Mouse (Mus musculus): Measurements from ENCODE around the gene Sema4b. TPM values are rescaled to one million over a fixed set of nuclear protein-coding genes. Genes with fewer than 3 reads are reported as not detected.

The Sema4b gene
- total and polyA plus RNA-seq, 3 experiments: 1.5 to 9.4 (median 6.7) TPM

- Histone ChIP-seq H3K27ac (ENCODE audit: insufficient read depth, low read depth) (peak overlapping the region; percentile 81), H3K4me2 (ENCODE audit: insufficient read depth, low read depth, poor library complexity, severe bottlenecking) (peak overlapping the region; percentile 60), H3K27me3 (replicated peaks) (no peaks in the 10 kb centered on the region), H3K9ac (ENCODE audit: insufficient read depth, low read depth) (peak overlapping the region; percentile 49), H3K4me1 (ENCODE audit: control insufficient read depth in 1 of 2, insufficient read depth in 2 of 2) (peaks cover 23 to 52% of the 10 kb centered on the region in 2 experiments), H3K4me3 (replicated peaks in 1 of 3; ENCODE audit: low read depth in 2 of 3, low read length in 2 of 3, poor library complexity in 1 of 3) (peak overlapping the region in 2 of 3 experiments; percentile 10 to 27), H3K9me3 (replicated peaks; ENCODE audit: low read length) (no peaks in the 10 kb centered on the region), H3K36me3 (replicated peaks in 1 of 2; ENCODE audit: control insufficient read depth in 1 of 2, insufficient read depth in 1 of 2, low read length in 1 of 2) (no peaks in the 10 kb centered on the region), H3K79me2 (replicated peaks; ENCODE audit: control insufficient read depth, extremely low read depth, insufficient read depth, poor library complexity, severe bottlenecking) (no peaks in the 10 kb centered on the region)
- in situ Hi-C loops (cut with MboI; ENCODE audit: low pct_ligation_motif_present, low pct_unique_long_range_greater_than_20kb, low sequenced_read_pairs): loop anchor here (5.0 to 25.0 kb wide), 3 partner anchors 69 to 444 kb away; partner anchors contain the start of gene Man2a2
- dilution Hi-C loops (cut with MboI; ENCODE audit: extremely low pct_ligation_motif_present, extremely low pct_unique_long_range_greater_than_20kb, low sequenced_read_pairs): no loop called here
- peak; percentile 97 for DNase-seq (ENCODE audit: extremely low read depth)
- TF ChIP-seq E2F4 (IDR thresholded peaks at IDR 0.05; ENCODE audit: insufficient replicate concordance, low read depth, low read length) (0 out of 2 replicates have a peak, but pooled peaks have one; percentile 19), MAX (IDR thresholded peaks at IDR 0.05; ENCODE audit: low read length) (peak; percentile 64; the same call in 1 of the 2 replicates), GABPA (IDR thresholded peaks at IDR 0.05; ENCODE audit: insufficient replicate concordance, low read depth, low read length) (no peak), IRF4 (IDR thresholded peaks at IDR 0.05; ENCODE audit: low read depth, low read length) (peak; percentile 82; the same call in 1 of the 2 replicates), NELFE (IDR thresholded peaks at IDR 0.05; ENCODE audit: low read depth, low read length) (peak; percentile 39; the same call in 1 of the 2 replicates), ZNF384 (IDR thresholded peaks at IDR 0.05; ENCODE audit: low read depth, low read length) (0 out of 2 replicates have a peak, but pooled peaks have one; percentile 36), ETS1 (conservative IDR thresholded peaks at IDR 0.05; ENCODE audit: low read depth, low read length) (peak; percentile 98), ZKSCAN1 (IDR thresholded peaks at IDR 0.05; ENCODE audit: borderline replicate concordance, low read depth, low read length) (no peak), RAD21 (IDR thresholded peaks at IDR 0.05; ENCODE audit: low read depth, low read length) (peak; percentile 18), MEF2A (IDR thresholded peaks at IDR 0.05; ENCODE audit: borderline replicate concordance, low read depth, low read length) (no peak; the same call in none of the 2 replicates), SIN3A (IDR thresholded peaks at IDR 0.05; ENCODE audit: low read length) (peak; percentile 96), TCF12 (IDR thresholded peaks at IDR 0.05; ENCODE audit: low read depth, low read length) (peak; percentile 98), MYC (IDR thresholded peaks at IDR 0.05; ENCODE audit: low read depth, low read length) (0 out of 2 replicates have a peak, but pooled peaks have one; percentile 70), SMC3 (IDR thresholded peaks at IDR 0.05; ENCODE audit: low read depth, low read length) (peak; percentile 40), CHD2 (IDR thresholded peaks at IDR 0.05; ENCODE audit: low read length) (no peak; the same call in none of the 2 replicates), KAT2A (IDR thresholded peaks at IDR 0.05; ENCODE audit: insufficient replicate concordance, low read length) (no peak), RCOR1 (conservative IDR thresholded peaks at IDR 0.05; ENCODE audit: low read depth, low read length) (0 out of 2 replicates have a peak, but pooled peaks have one; percentile 26), ELF1 (IDR thresholded peaks at IDR 0.05; ENCODE audit: low read depth, low read length) (peak; percentile 60), ZMIZ1 (IDR thresholded peaks at IDR 0.05; ENCODE audit: low read depth, low read length) (no peak), MAZ (IDR thresholded peaks at IDR 0.05; ENCODE audit: low read depth, low read length) (peak; percentile 92), NRF1 (IDR thresholded peaks at IDR 0.05; ENCODE audit: low read depth, low read length) (peak; percentile 37; the same call in 1 of the 2 replicates), CHD1 (IDR thresholded peaks at IDR 0.05; ENCODE audit: low read depth, low read length) (no peak; the same call in 1 of the 2 replicates), POLR2A (IDR thresholded peaks at IDR 0.05; ENCODE audit: low read depth, low read length) (no peak; the same call in 1 of the 2 replicates), BHLHE40 (IDR thresholded peaks at IDR 0.05; ENCODE audit: low read depth, low read length) (peak; percentile 89), POLR2AphosphoS2 (IDR thresholded peaks at IDR 0.05; ENCODE audit: low read depth, low read length) (no peak), JUN (IDR thresholded peaks at IDR 0.05; ENCODE audit: insufficient read depth, low read depth, low read length) (no peak), USF2 (conservative IDR thresholded peaks at IDR 0.05; ENCODE audit: low read depth, low read length) (no peak), CTCF (conservative IDR thresholded peaks at IDR 0.05 in 1 of 2, IDR thresholded peaks at IDR 0.05 in 1 of 2; ENCODE audit: low read depth in 2 of 2, low read length in 2 of 2) (no peak), MXI1 (IDR thresholded peaks at IDR 0.05; ENCODE audit: low read depth, low read length) (peak; percentile 78), UBTF (IDR thresholded peaks at IDR 0.05; ENCODE audit: low read depth, low read length) (peak; percentile 77), ZC3H11A (IDR thresholded peaks at IDR 0.05; ENCODE audit: low read depth, low read length) (no peak), PAX5 (IDR thresholded peaks at IDR 0.05; ENCODE audit: low read length) (no peak), EP300 (IDR thresholded peaks at IDR 0.05; ENCODE audit: low read length) (peak; percentile 93), TBP (conservative IDR thresholded peaks at IDR 0.05; ENCODE audit: low read depth, low read length) (0 out of 2 replicates have a peak, but pooled peaks have one; percentile 51), JUND (conservative IDR thresholded peaks at IDR 0.05; ENCODE audit: low read depth, low read length) (no peak), HCFC1 (IDR thresholded peaks at IDR 0.05; ENCODE audit: low read depth, low read length) (no peak; the same call in 1 of the 2 replicates), MAFK (IDR thresholded peaks at IDR 0.05; ENCODE audit: insufficient replicate concordance, low read length) (peak; percentile 66)
These were observed 43.0 kb upstream of the Sema4b start for GRCm38 (mm10) chr7:80143331-80144273.
